Mouse (Mus musculus) thymus, adult 2 months (tissue): ENCODE data around the gene Mapk9. TPM values are rescaled to one million over a fixed set of nuclear protein-coding genes. Genes with fewer than 3 reads are reported as not detected.

Experiments
- DNase-seq: peaks from one replicate; pipeline ENCODE4 v3.0.0; 2021
- H3K27ac ChIP-seq: fragments of 200-500 bp; 2 replicates; pipeline ENCODE4 v1.5.1; 2012; ENCODE audit warnings: low read length, control low read depth; ENCODE audit not compliant: control insufficient read depth, insufficient read depth
- H3K27me3 ChIP-seq: fragments of 200-500 bp; 2 replicates; pipeline ENCODE4 v1.6.1; 2012; ENCODE audit warnings: mild to moderate bottlenecking, low read length, moderate library complexity, mixed read lengths; ENCODE audit not compliant: control insufficient read depth, insufficient read depth
- H3K36me3 ChIP-seq: fragments of 200-500 bp; 2 replicates; pipeline ENCODE4 v1.6.1; 2012; ENCODE audit warnings: mild to moderate bottlenecking, low read length, moderate library complexity; ENCODE audit not compliant: control insufficient read depth, insufficient read depth
- H3K4me1 ChIP-seq: fragments of 200-500 bp; replicated peaks from 2 replicates; pipeline ENCODE4 v1.6.1; 2012; ENCODE audit warnings: low read length; ENCODE audit not compliant: control insufficient read depth, insufficient read depth
- H3K4me3 ChIP-seq: fragments of 200-500 bp; 2 replicates; pipeline ENCODE4 v1.5.1; 2012; ENCODE audit warnings: mild to moderate bottlenecking, low read length, control low read depth, moderate library complexity; ENCODE audit not compliant: control insufficient read depth, insufficient read depth
- CTCF ChIP-seq: fragments of 200-500 bp; IDR thresholded peaks from 2 replicates; pipeline ENCODE4 v1.5.1; 2012; ENCODE audit warnings: mild to moderate bottlenecking, control low read depth, low read length, moderate library complexity, borderline replicate concordance; ENCODE audit not compliant: control insufficient read depth, poor library complexity, insufficient read depth; ENCODE audit errors: extremely low read depth
- POLR2A ChIP-seq: fragments of 200-500 bp; IDR thresholded peaks from 2 replicates; pipeline ENCODE4 v1.6.1; 2012; ENCODE audit warnings: mild to moderate bottlenecking, low read length, control low read depth, moderate library complexity; ENCODE audit not compliant: control insufficient read depth, poor library complexity, insufficient read depth; ENCODE audit errors: extremely low read depth
- WGBS: fragments of 180-500 bp; shearing (Covaris S2); methylation state at CpG from one replicate; pipeline ENCODE4 v1.1.7; 2018; 5-methylcytosine and 5-hydroxymethylcytosine counted together
- polyA plus RNA-seq: library from polyadenylated mRNA; depleted of rRNA; stranded (reverse); fragments of >200 nt; gene quantifications from 2 replicates; pipeline ENCODE4 v1.2.3, GENCODE M21; 2012

The Mapk9 gene
- polyA plus RNA-seq, 1 experiment: 30.1 TPM

DNA sequence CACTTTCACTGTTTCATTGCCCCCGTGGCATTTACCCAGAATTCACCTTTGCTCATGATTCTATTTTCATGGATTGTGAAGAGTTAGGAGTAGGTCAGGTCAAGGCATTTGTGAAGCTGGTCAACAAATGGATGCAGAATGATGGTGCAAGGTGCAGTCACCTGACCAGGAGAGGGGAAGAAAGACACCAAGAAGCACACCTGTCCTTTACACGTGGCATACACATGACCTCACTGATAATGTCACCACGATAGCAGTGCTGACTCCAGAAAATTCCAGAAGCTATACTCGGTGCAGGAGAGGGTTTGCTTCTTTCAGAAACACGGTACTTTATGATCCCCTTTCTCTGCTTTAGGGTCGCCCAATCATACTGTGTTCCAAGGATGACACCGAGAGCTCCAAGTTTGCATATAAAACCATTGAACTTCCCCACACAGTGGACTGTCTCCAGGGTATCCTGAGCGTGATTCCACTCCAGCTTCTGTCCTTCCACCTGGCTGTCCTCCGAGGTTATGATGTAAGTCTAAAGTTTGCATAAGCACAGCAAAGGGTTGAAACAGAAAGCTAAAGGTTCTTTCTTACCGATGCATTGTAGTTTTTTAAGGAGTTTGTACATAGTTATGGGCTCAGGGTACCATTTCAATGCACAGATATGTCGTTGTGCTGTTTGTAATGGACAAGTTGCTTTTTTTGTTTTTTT is 11.1 kb upstream of the Mapk9 start:
- DNase-seq: no peak
- no peak overlapping the region for H3K4me3 ChIP-seq
- WGBS: 96% methylated on average over 11 of the region's 11 CpGs
- no peaks in the 10 kb centered on the region for H3K27me3 ChIP-seq
- H3K27ac ChIP-seq: no peak overlapping the region
- H3K36me3 ChIP-seq: no peaks in the 10 kb centered on the region
- TF ChIP-seq POLR2A: no peak
- TF ChIP-seq CTCF: no peak
- H3K4me1 ChIP-seq: peaks cover 11% of the 10 kb centered on the region

DNA sequence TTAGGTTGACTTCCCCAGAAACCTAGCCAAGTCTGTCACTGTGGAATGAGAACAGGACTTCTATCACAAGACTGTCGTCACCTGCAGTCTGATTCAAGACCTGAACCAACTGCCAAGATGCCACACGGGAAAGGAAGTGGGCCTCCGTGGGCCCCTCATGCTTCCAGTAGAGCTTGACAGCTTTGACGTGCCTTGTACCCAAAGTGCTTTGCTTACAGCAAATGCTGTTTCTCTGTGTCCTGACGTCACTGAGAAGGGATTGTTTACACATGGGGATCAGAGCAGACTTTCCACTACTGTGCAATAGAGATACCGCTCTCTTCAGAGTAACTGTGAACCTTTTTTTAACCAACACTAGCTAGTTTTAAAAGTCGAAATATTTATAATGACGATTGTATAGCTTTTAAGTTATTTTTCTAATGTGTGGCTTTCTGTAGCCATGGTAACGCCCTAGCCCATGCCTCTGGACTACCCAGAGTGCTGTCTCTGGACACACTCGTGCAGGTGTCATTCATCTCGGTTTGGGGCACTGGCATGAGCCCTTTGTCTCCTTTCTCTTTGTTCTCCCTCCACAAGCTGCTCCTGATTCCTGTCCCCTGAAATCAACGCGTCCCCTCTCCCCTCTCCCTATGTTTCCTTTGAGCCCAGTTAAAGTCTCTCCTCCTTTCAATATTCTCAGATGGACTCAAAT is 8.7 kb upstream of the Mapk9 start:
- peak; percentile 27 for DNase-seq
- no peak overlapping the region for H3K4me3 ChIP-seq
- H3K27me3 ChIP-seq: no peaks in the 10 kb centered on the region
- WGBS: 43% methylated on average over 13 of the region's 13 CpGs
- peaks cover 14% of the 10 kb centered on the region for H3K4me1 ChIP-seq
- no peaks in the 10 kb centered on the region for H3K36me3 ChIP-seq
- peak overlapping the region; percentile 85 for H3K27ac ChIP-seq
- TF ChIP-seq POLR2A (no peak), CTCF (no peak)

DNA sequence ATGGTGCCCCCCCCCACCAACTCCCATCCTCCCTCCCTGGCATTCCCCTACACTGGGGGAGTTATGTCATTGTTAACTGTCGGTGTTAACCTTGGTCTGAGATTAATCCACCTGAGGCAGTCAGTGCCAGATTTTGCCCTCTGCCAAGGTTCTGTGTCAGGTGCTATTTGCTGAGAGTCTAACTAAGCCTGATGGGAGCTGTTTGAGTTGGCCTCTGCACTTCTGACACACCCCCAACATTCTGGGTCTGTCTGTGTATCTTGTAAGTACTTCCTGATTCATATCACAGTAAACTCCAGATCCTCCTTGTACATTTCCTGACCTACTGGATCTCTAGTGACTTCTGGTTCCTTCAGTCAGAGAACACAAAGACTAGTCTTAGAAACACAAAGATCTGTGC is 5.9 kb upstream of the Mapk9 start:
- TF ChIP-seq CTCF (no peak), POLR2A (no peak)
- no peak for DNase-seq
- WGBS: 97% methylated on average over 1 of the region's 1 CpGs
- Histone ChIP-seq H3K4me3 (no peak overlapping the region), H3K4me1 (peaks cover 14% of the 10 kb centered on the region), H3K36me3 (no peaks in the 10 kb centered on the region), H3K27me3 (no peaks in the 10 kb centered on the region), H3K27ac (no peak overlapping the region)

DNA sequence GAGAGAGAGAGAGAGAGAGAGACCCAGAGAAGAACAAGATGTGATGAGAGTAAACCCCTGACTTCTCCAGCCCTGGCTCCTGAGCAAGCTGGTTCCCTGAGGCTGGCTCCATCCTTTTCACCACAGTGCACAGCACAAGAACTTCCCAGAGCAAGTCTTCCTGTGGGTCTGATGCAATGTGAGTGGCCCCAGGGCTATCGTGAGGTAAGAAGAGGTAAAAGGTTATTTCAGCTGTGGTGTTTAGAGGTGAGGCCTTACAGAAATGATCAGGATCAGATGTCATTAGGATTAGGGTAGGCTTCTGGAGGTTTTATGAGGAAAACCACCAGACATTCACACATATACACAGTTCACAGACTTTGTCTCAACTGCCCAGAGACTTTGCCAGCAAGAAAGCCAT is 4.7 kb upstream of the Mapk9 start:
- WGBS: 90% methylated on average over 1 of the region's 1 CpGs
- peaks cover 21% of the 10 kb centered on the region for H3K4me1 ChIP-seq
- H3K27ac ChIP-seq: no peak overlapping the region
- TF ChIP-seq POLR2A (no peak), CTCF (no peak)
- no peak overlapping the region for H3K4me3 ChIP-seq
- H3K27me3 ChIP-seq: no peaks in the 10 kb centered on the region
- no peak for DNase-seq
- no peaks in the 10 kb centered on the region for H3K36me3 ChIP-seq

DNA sequence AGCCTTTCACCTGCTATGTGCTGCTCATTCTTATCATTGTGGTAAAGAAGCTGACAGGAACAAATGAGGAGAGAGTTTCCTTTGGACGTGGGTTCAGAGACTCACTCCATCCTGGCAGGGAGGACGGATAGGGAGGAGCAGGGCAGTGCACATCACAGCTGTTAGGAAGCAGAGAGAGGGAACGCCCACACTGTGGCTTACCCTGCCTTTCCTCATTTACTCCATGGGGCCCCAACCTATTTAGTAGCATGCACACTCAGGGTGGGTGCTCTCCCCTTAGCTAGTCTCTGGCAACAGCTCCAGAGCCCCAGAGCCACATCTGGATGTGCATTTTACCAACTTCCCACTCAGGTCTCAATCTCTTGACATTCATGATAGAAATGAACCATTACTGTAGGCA is 3.8 kb upstream of the Mapk9 start:
- no peaks in the 10 kb centered on the region for H3K36me3 ChIP-seq
- no peak overlapping the region for H3K4me3 ChIP-seq
- no peaks in the 10 kb centered on the region for H3K27me3 ChIP-seq
- no peak overlapping the region for H3K27ac ChIP-seq
- peaks cover 19% of the 10 kb centered on the region for H3K4me1 ChIP-seq
- no peak for DNase-seq
- TF ChIP-seq CTCF (no peak), POLR2A (no peak)
- 38% methylated on average over 3 of the region's 3 CpGs for WGBS

DNA sequence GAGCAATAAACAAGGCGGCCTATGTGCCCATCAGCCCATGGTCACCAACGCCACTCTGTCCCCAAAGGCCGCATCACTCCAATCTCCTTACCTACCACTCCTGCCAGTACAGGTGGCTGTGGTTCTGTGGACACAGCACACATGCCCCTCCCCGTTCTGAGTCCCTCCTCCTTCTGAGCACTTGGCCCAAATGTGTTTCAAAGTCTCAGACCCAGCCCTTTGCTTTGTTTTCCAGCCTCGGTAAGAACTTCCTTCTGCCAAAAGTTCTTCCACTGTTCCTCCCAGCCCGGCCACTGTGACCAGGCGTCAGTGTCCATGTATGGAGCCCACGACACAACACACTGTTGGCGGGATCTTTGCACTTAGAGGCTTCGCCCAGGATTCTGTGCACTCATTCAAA is 2.2 kb upstream of the Mapk9 start:
- 96% methylated on average over 10 of the region's 10 CpGs for WGBS
- no peaks in the 10 kb centered on the region for H3K36me3 ChIP-seq
- no peak overlapping the region for H3K27ac ChIP-seq
- no peak overlapping the region for H3K4me3 ChIP-seq
- TF ChIP-seq CTCF (no peak), POLR2A (no peak)
- no peak for DNase-seq
- H3K4me1 ChIP-seq: peaks cover 21% of the 10 kb centered on the region
- H3K27me3 ChIP-seq: no peaks in the 10 kb centered on the region

DNA sequence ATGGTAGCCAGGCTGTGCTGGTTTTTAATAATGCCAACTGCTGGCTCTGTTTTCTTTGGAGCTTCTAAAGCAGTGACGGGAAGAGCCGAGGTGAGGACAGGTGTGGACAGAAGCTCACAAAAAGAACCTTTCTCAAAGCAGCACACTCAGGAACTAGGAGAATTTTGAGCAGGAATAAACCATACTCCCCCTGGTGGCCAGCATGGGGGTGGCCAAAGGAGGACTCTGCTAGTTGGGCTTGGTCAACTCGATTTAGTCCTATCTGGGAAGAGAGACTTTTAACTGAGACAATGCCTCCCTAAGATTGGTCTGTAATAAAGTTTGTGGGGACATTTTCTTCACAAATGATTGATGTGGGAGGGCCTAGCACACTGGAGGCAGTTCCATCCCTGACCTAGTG is 1.6 kb upstream of the Mapk9 start:
- TF ChIP-seq POLR2A (no peak), CTCF (peak; percentile 30; the same call in 1 of the 2 replicates)
- no peaks in the 10 kb centered on the region for H3K36me3 ChIP-seq
- H3K27me3 ChIP-seq: no peaks in the 10 kb centered on the region
- peak; percentile 72 for DNase-seq
- WGBS: 52% methylated on average over 3 of the region's 3 CpGs
- H3K4me1 ChIP-seq: peaks cover 21% of the 10 kb centered on the region
- no peak overlapping the region for H3K4me3 ChIP-seq
- no peak overlapping the region for H3K27ac ChIP-seq
